Mouse (Mus musculus) CD4-positive helper T cell, adult 2 months (primary cell): ENCODE data around the gene Pik3ip1.
A peak's percentile ranks its signal among the peaks of the same experiment; 100 is the strongest.

Source experiments
- DNase-seq: peaks from one replicate; pipeline ENCODE4 v3.0.0-alpha.2; 2012; ENCODE audit warnings: low read depth, missing footprints, low spot score

Pik3ip1 gene

GRCm38 (mm10) chr11:3329891-3330451 is at the start of gene Pik3ip1:
Gene Pik3ip1 (plus strand): TSS chr11:3330401.
- peak; percentile 11 for DNase-seq

DNA sequence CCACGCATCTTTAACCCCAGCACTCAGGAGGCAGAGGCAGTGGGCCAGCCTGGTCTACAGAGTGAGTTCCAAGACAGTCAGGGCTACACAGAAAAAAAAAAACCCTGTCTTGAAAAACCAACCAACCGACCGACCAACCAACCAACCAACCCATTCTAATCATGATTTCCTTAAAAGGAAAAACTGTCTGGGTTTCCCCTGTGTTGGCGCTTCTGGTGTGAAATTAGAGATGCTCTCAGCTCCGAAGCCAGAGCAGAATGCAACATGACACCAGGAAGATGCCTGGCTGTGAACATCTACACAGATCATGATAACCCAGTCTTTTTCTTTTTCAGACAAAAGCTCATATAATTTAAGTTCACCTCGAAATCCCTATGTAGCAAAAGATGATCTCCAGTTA is 47.3 kb upstream of the Pik3ip1 start:
- no peak for DNase-seq

GRCm38 (mm10) chr11:3283645-3284044 is 46.6 kb upstream of the Pik3ip1 start:
- DNase-seq = no peak

- no peak for DNase-seq
These were observed 44.3 kb upstream of the Pik3ip1 start for GRCm38 (mm10) chr11:3285940-3286339.

DNA sequence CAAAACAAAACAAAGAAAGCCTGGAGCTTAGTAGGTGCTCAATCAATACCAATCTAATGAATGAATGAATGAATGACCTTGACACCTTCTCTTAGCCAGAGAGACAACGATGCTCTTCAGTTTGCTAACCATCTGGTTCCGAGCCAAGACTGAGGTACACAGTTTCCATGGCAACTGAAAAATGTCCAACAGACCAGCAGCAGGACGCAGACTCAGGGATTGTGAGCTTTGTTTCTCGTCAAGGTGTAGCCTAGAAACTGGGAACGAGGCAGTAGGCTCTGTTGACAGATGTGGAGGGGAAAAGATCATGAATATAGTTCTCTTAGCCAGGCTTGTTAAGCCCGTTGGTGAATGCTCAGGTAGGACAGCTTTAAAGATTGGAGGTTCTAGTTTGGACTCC is 43.1 kb upstream of the Pik3ip1 start:
- DNase-seq = no peak

DNA sequence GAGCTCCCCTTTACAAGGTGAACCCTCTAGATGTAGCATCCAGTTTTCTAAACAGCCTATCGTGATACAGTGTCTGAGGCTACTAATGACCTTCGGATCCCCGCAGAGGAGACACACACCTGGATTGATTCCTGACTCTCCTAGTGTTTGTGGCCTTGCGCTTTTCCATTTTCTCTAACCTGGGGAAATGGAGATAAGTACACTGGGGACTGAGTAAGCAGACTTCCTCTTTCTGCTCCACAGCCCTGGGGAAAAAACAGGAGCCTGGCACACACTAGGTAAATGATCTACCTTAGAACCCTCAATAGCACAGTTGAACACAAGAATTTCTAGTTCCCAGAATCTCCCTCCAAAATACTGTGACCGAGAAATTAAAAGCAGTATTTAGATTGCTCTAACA is 42.3 kb upstream of the Pik3ip1 start:
- no peak for DNase-seq

- peak; percentile 41 for DNase-seq
These were observed 41.5 kb upstream of the Pik3ip1 start, which contains the start of gene Patz1 for GRCm38 (mm10) chr11:3288521-3289301. Gene Patz1 (plus strand): TSS chr11:3288874.

DNA sequence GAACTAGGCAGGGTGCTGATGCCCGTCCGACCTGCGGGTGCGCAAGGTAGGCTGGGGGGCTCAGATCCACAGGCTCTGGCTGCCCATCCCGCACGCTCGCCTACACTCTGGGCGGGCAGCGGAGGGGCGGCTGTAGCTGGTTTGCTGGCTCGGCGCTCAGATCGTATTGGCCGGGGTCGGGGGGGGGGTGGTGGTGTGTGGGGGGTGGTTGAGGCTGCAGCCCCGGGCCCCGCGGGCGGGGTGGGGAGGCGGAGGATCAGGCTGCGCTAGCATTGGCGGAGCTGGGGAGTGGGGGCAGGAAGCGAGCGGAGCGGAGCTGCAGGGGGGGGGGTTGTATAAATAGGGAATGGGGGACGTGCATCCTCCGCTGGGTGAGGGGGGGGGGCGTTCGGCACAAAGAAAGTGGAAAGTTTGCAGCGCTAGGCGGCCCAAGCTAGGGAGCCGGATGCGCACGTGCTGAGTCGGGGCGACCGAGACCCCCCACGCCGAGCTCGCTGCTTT is 40.8 kb upstream of the Pik3ip1 start:
- peak; percentile 86 for DNase-seq

DNA sequence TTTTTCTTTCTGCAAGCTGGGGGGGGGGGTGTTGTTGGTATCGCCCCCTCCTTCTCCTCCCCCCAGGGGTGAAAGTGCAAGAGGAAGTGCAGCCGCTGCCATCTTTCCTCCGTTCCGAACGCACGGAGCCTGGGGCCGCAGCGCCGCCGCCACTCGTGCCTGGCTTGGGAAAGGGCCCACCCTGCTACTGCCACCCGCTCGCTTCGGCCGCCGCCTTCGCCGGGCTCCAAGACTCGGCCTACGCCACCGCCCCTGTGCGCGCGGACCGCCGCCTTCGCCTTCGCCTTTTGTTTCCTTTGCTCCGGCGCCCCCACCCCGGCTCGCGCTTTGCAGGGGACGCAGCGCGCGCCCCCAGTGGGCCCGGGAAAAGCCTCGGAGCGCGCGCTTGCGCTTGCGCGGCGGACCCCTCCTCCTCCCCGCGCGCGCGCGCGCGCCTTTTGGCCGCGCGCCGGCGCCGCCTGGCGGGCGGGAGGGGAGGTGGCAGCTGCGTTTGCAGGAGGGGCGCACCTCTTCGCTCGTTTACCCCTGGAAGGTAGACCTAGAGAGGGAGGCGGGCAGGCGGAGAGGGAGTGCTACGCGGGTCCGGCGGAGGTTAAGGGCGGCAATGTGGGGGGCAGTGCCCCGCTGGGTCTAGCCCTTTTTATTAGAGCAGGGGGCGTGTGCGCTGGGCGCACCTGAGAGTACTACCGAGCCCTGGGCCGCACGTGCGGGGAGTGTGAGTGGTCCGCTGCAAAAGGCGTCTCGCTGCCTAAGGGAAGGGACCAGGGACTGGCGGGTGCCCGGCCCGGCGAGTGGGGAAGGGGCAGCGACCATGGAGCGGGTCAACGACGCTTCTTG is 40.2 kb upstream of the Pik3ip1 start:
- DNase-seq = peak; percentile 90

DNA sequence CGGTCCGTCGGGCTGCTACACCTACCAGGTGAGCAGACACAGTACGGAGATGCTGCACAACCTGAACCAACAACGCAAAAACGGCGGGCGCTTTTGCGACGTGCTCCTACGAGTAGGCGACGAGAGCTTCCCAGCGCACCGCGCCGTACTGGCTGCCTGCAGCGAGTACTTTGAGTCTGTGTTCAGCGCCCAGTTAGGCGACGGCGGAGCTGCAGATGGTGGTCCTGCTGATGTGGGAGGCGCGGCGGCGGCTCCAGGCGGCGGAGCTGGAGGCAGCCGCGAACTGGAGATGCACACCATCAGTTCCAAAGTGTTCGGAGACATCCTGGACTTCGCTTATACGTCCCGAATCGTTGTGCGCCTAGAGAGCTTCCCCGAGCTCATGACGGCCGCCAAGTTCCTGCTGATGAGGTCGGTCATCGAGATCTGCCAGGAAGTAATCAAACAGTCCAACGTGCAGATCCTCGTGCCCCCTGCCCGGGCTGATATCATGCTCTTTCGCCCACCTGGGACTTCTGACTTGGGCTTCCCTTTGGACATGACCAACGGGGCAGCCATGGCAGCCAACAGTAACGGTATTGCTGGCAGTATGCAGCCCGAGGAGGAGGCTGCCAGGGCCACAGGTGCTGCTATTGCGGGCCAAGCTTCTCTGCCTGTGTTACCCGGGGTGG is 39.4 kb upstream of the Pik3ip1 start:
- peak; percentile 66 for DNase-seq

GRCm38 (mm10) chr11:3291311-3292061 is 38.7 kb upstream of the Pik3ip1 start:
- peak; percentile 68 for DNase-seq

DNA sequence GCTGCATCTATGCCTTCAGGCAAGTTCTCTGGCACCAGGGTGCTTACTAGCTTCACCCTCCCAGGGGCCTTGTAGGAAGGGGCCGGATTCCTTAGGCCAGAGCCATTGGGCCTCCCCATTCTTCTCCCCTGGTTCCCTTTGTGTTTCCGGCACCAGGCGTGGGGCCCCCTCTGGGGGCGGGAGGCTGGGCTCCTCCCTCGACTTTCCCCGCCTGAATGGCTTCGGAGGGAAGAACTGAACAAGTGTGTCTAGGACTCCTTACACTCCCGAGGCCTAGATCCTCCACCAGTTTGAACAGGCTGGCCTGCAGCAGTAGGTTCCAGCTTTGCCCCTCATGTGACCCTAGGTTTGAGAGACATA is 38.2 kb upstream of the Pik3ip1 start:
- DNase-seq = peak; percentile 55

DNA sequence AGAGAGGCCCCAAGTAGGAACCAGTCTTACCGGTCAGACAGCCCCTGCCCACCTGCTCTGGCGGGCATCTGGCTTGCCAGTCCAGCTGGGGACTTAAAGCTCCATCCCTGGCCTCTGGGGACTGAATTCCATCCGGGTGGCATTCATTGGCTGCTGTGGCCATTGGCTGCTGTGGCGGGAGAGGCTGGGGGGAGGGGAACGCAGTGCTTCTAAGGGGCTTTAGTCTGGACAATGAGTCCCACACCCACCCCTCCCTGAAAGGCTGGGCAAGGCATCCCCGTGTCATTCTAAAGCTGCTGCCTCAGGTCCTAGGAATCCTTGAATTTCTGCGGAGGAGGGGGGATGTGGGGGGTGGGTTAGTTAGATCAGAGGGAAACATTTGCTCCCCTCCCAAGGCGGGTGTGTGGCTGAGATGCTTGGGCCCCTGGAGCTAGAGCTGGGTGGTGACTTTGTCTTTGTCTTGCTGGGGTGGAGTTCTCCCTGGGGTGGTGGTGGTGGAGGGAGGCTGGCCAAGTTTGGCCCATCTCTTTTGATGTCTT is 37.4 kb upstream of the Pik3ip1 start:
- DNase-seq = no peak

- no peak for DNase-seq
These were observed 36.8 kb upstream of the Pik3ip1 start for GRCm38 (mm10) chr11:3293361-3293760.

GRCm38 (mm10) chr11:3294641-3295040 is 35.6 kb upstream of the Pik3ip1 start:
- no peak for DNase-seq

GRCm38 (mm10) chr11:3296056-3296455 is 34.1 kb upstream of the Pik3ip1 start:
- DNase-seq = no peak

DNA sequence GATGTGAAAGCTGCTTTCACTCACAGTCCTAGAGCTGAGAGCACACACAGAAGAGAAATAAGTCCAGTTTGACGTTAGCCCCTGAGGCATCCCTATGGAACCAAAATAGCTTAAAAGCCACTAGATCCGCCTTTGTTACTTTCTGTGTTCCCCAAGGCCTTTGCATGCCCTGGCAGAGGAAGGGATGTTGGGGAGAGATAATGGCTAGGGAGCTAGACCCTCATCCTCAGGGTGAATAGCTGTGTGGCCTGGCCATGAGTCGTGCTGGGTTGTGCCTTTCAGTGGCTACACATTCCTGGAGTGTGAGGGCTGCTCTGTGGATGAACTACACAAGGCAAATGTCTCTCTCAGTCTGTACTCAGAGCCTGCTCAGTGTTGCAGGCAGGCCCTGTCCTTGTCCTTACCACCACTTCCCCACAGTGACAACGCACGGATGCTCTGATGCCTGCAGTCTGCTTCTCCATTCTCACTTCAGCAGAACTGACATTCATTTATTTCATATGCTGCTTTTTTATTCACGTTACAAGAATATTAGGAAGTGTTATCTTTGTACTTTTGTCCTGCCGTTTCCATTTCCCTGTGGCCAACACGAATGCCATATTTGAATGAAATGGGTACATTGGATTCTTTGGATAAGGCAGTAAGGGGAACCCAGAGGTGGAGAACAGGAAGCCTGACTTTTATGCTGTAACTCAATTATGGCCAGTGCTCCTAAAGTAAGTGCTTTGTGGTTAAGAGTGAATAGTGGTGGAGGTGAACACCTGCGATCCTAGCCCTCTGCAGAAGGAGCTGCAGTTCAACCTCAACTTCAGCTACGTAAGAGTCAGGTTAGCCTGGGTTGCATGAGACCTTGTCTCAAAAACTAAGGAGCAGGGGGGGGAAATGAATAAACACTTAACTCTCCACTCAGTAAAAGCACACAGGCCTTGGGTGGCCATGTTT is 32.1 kb upstream of the Pik3ip1 start:
- DNase-seq = no peak

DNA sequence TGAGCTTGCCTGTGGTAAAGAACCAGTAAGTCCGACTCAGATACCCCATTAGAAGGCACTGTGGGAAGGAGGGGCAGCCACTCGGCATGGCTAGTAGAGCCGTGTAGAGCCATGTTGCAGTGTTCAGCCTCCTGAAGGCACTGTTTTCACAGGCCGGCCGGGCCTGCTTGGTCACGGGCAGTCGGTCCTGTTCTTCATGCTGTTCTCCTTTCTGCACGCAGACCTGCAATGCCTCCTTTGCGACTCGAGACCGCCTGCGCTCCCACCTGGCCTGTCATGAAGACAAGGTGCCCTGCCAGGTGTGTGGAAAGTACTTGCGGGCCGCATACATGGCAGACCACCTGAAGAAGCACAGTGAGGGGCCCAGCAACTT is 31.4 kb upstream of the Pik3ip1 start:
- DNase-seq = no peak

GRCm38 (mm10) chr11:3301075-3301474 is 29.1 kb upstream of the Pik3ip1 start:
- no peak for DNase-seq

GRCm38 (mm10) chr11:3302385-3302784 is 27.8 kb upstream of the Pik3ip1 start:
- no peak for DNase-seq
